Mouse (Mus musculus) v-Abl transformed pro-B cells (cell line): ENCODE data around the gene Slc38a2.

Experiments used
- in situ Hi-C, 2 experiments: fragments of 400-800 bp; cut with MboI; formaldehyde crosslinking; loops; one replicate each; pipeline ENCODE4 v1.15.1; 2025; ENCODE audit not compliant: unreplicated experiment in 2 of 2

Slc38a2 gene

GRCm38 (mm10) chr15:96699521-96700511, at the start of gene Slc38a2:
TSS of gene Slc38a2 (minus strand) at chr15:96699730.
- in situ Hi-C loops: loop anchor here in 1 of 2 experiments (10.0 kb wide), 1 partner anchor 765 kb away; no protein-coding TSS in a partner anchor

GRCm38 (mm10) chr15:96749101-96749500, 49.6 kb upstream of the Slc38a2 start:
- in situ Hi-C loops: no loop called here

GRCm38 (mm10) chr15:96747551-96747950, 48.0 kb upstream of the Slc38a2 start:
- in situ Hi-C loops: no loop called here

GRCm38 (mm10) chr15:96746986-96747385, 47.5 kb upstream of the Slc38a2 start:
- in situ Hi-C loops: no loop called here

GRCm38 (mm10) chr15:96745299-96745698, 45.8 kb upstream of the Slc38a2 start:
- in situ Hi-C loops: no loop called here

GRCm38 (mm10) chr15:96744882-96745296, 45.4 kb upstream of the Slc38a2 start:
- in situ Hi-C loops: no loop called here

- in situ Hi-C loops: no loop called here
Observed at GRCm38 (mm10) chr15:96744153-96744881, 44.8 kb upstream of the Slc38a2 start.

- in situ Hi-C loops: no loop called here
Observed at GRCm38 (mm10) chr15:96743257-96743656, 43.7 kb upstream of the Slc38a2 start.

- in situ Hi-C loops: no loop called here
Observed at GRCm38 (mm10) chr15:96742591-96743241, 43.2 kb upstream of the Slc38a2 start.

- in situ Hi-C loops: no loop called here
Observed at GRCm38 (mm10) chr15:96740865-96741561, 41.5 kb upstream of the Slc38a2 start.

GRCm38 (mm10) chr15:96740091-96740490, 40.6 kb upstream of the Slc38a2 start:
- in situ Hi-C loops: no loop called here

- in situ Hi-C loops: no loop called here
Observed at GRCm38 (mm10) chr15:96736663-96737385, 37.3 kb upstream of the Slc38a2 start.

- in situ Hi-C loops: no loop called here
Observed at GRCm38 (mm10) chr15:96735562-96736160, 36.1 kb upstream of the Slc38a2 start.

GRCm38 (mm10) chr15:96734423-96734822, 34.9 kb upstream of the Slc38a2 start:
- in situ Hi-C loops: no loop called here

GRCm38 (mm10) chr15:96730416-96730815, 30.9 kb upstream of the Slc38a2 start:
- in situ Hi-C loops: no loop called here

GRCm38 (mm10) chr15:96729785-96730184, 30.3 kb upstream of the Slc38a2 start:
- in situ Hi-C loops: loop anchor here in 1 of 2 experiments (10.0 kb wide), 1 partner anchor 45 kb away; no protein-coding TSS in a partner anchor

GRCm38 (mm10) chr15:96728993-96729392, 29.5 kb upstream of the Slc38a2 start:
- in situ Hi-C loops: loop anchor here in 1 of 2 experiments (10.0 kb wide), 1 partner anchor 46 kb away; no protein-coding TSS in a partner anchor

- in situ Hi-C loops: loop anchor here in 1 of 2 experiments (10.0 kb wide), 1 partner anchor 46 kb away; no protein-coding TSS in a partner anchor
Observed at GRCm38 (mm10) chr15:96728346-96728745, 28.8 kb upstream of the Slc38a2 start.

- in situ Hi-C loops: loop anchor here in 1 of 2 experiments (10.0 kb wide), 1 partner anchor 50 kb away; no protein-coding TSS in a partner anchor
Observed at GRCm38 (mm10) chr15:96724506-96724905, 25.0 kb upstream of the Slc38a2 start.
